Mouse (Mus musculus): ENCODE measurements around the gene Sox21. TPM values are rescaled to one million over a fixed set of nuclear protein-coding genes. Genes with fewer than 3 reads are reported as not detected.
A peak's percentile ranks its signal among the peaks of the same experiment; 100 is the strongest.

The Sox21 gene
- total and polyA plus RNA-seq, 2 experiments from 2014 or later, result 4.3 to 14.2 TPM

- Histone ChIP-seq H3K27ac (ENCODE audit: low read depth, low read length) (no peak overlapping the region), H3K4me2 (ENCODE audit: low read depth) (no peak overlapping the region), H3K4me3 (ENCODE audit: low read depth, low read length) (no peak overlapping the region), H3K9ac (no peak overlapping the region), H3K27me3 (ENCODE audit: insufficient read depth, low read length) (no peaks in the 10 kb centered on the region; the same call in 1 of the 2 replicates), H3K36me3 (ENCODE audit: insufficient read depth) (no peaks in the 10 kb centered on the region), H3K4me1 (ENCODE audit: insufficient read depth) (no peaks in the 10 kb centered on the region), H3K9me3 (ENCODE audit: low read length) (no peaks in the 10 kb centered on the region)
- DNase-seq (no peak), ATAC-seq (no peak)
- WGBS, result 89% methylated on average over 4 of the region's 4 CpGs
- no peak for TF ChIP-seq CTCF (IDR thresholded peaks at IDR 0.05; ENCODE audit: low read depth)
Measured at GRCm38 (mm10) chr14:118268849-118269248, 32.0 kb upstream of the Sox21 start.

GRCm38 (mm10) chr14:118266660-118267059 is 29.8 kb upstream of the Sox21 start, which contains the start of gene Gm9376:
Gm9376 (plus strand) TSS chr14:118266960.
- DNase-seq, result no peak

GRCm38 (mm10) chr14:118253381-118253780 is 16.6 kb upstream of the Sox21 start:
- Histone ChIP-seq H3K27me3 (ENCODE audit: insufficient read depth, low read length) (no peaks in the 10 kb centered on the region), H3K9ac (no peak overlapping the region), H3K36me3 (ENCODE audit: insufficient read depth) (no peaks in the 10 kb centered on the region), H3K9me3 (ENCODE audit: low read length) (no peaks in the 10 kb centered on the region), H3K27ac (ENCODE audit: low read depth, low read length) (no peak overlapping the region), H3K4me2 (ENCODE audit: low read depth) (no peak overlapping the region), H3K4me1 (ENCODE audit: insufficient read depth) (no peaks in the 10 kb centered on the region), H3K4me3 (ENCODE audit: low read depth, low read length) (no peak overlapping the region)
- no peak for ATAC-seq
- WGBS, result 91% methylated on average over 6 of the region's 6 CpGs
- no peak for TF ChIP-seq CTCF (IDR thresholded peaks at IDR 0.05; ENCODE audit: low read depth)
- no peak for DNase-seq

More at GRCm38 (mm10) chr14:118266660-118267059, 29.8 kb upstream of the Sox21 start, which contains the start of gene Gm9376:
- TF ChIP-seq CTCF (IDR thresholded peaks at IDR 0.05; ENCODE audit: low read depth), result no peak
- H3K9ac ChIP-seq, result no peak within 1 kb of the TSS
- WGBS, result 94% methylated on average over 2 of the region's 2 CpGs
- H3K36me3 ChIP-seq (ENCODE audit: insufficient read depth), result no peaks in the 10 kb centered on the region
- H3K4me1 ChIP-seq (ENCODE audit: insufficient read depth), result no peaks in the 10 kb centered on the region
- no peaks in the 10 kb centered on the region for H3K9me3 ChIP-seq (ENCODE audit: low read length)
- H3K27me3 ChIP-seq (ENCODE audit: insufficient read depth, low read length), result no peaks in the 10 kb centered on the region; the same call in 1 of the 2 replicates
- H3K4me2 ChIP-seq (ENCODE audit: low read depth), result no peak within 1 kb of the TSS
- H3K27ac ChIP-seq (ENCODE audit: low read depth, low read length), result no peak within 1 kb of the TSS
- no peak for ATAC-seq
- H3K4me3 ChIP-seq (ENCODE audit: low read depth, low read length), result no peak within 1 kb of the TSS

GRCm38 (mm10) chr14:118241416-118241815 is 4.6 kb upstream of the Sox21 start:
- ATAC-seq (no peak), DNase-seq (no peak)
- H3K27me3 ChIP-seq (ENCODE audit: insufficient read depth, low read length), result no peaks in the 10 kb centered on the region; the same call in 1 of the 2 replicates
- no peak overlapping the region for H3K4me3 ChIP-seq (ENCODE audit: low read depth, low read length)
- H3K4me1 ChIP-seq (ENCODE audit: insufficient read depth), result peaks cover 4% of the 10 kb centered on the region; the same call in 1 of the 2 replicates
- H3K36me3 ChIP-seq (ENCODE audit: insufficient read depth), result no peaks in the 10 kb centered on the region; the same call in 1 of the 2 replicates
- no peak overlapping the region for H3K4me2 ChIP-seq (ENCODE audit: low read depth)
- H3K9ac ChIP-seq, result no peak overlapping the region
- no peak for TF ChIP-seq CTCF (IDR thresholded peaks at IDR 0.05; ENCODE audit: low read depth)
- no peak overlapping the region for H3K27ac ChIP-seq (ENCODE audit: low read depth, low read length)
- WGBS, result 94% methylated on average over 2 of the region's 2 CpGs
- H3K9me3 ChIP-seq (ENCODE audit: low read length), result peaks cover 9% of the 10 kb centered on the region; the same call in 1 of the 2 replicates

- WGBS, result 13% methylated on average over 8 of the region's 8 CpGs
- ATAC-seq, result no peak
Measured at GRCm38 (mm10) chr14:118239351-118239750, 2.5 kb upstream of the Sox21 start.

GRCm38 (mm10) chr14:118237786-118238185 is 956 bp upstream of the Sox21 start:
- Histone ChIP-seq H3K27ac (ENCODE audit: low read depth, low read length) (no peak overlapping the region), H3K4me1 (ENCODE audit: insufficient read depth) (peaks cover 9% of the 10 kb centered on the region; the same call in 1 of the 2 replicates), H3K36me3 (ENCODE audit: insufficient read depth) (no peaks in the 10 kb centered on the region), H3K9me3 (ENCODE audit: low read length) (no peaks in the 10 kb centered on the region), H3K27me3 (ENCODE audit: insufficient read depth, low read length) (peaks cover 2% of the 10 kb centered on the region; the same call in 1 of the 2 replicates), H3K4me2 (ENCODE audit: low read depth) (peak overlapping the region; percentile 89; the same call in 1 of the 2 replicates), H3K4me3 (ENCODE audit: low read depth, low read length) (0 out of 2 replicates have a peak overlapping the region, but pooled peaks have one; percentile 48), H3K9ac (no peak overlapping the region)
- 12% methylated on average over 6 of the region's 6 CpGs for WGBS
- no peak for TF ChIP-seq CTCF (IDR thresholded peaks at IDR 0.05; ENCODE audit: low read depth)
- ATAC-seq (no peak), DNase-seq (peak; percentile 39)

More at GRCm38 (mm10) chr14:118239351-118239750, 2.5 kb upstream of the Sox21 start:
- H3K9me3 ChIP-seq (ENCODE audit: low read length), result peaks cover 9% of the 10 kb centered on the region; the same call in 1 of the 2 replicates
- no peaks in the 10 kb centered on the region; the same call in 1 of the 2 replicates for H3K27me3 ChIP-seq (ENCODE audit: insufficient read depth, low read length)
- peak; percentile 33 for TF ChIP-seq CTCF (IDR thresholded peaks at IDR 0.05; ENCODE audit: low read depth)
- H3K27ac ChIP-seq (ENCODE audit: low read depth, low read length), result no peak overlapping the region
- H3K4me3 ChIP-seq (ENCODE audit: low read depth, low read length), result no peak overlapping the region
- H3K36me3 ChIP-seq (ENCODE audit: insufficient read depth), result no peaks in the 10 kb centered on the region; the same call in 1 of the 2 replicates
- no peak overlapping the region for H3K4me2 ChIP-seq (ENCODE audit: low read depth)
- H3K4me1 ChIP-seq (ENCODE audit: insufficient read depth), result peaks cover 9% of the 10 kb centered on the region; the same call in 1 of the 2 replicates
- peak; percentile 14 for DNase-seq
- no peak overlapping the region for H3K9ac ChIP-seq

Measured in forebrain, postnatal 0 days (tissue).